Mouse (Mus musculus): ENCODE results near the gene Mgat4b.
A peak's percentile ranks its signal among the peaks of the same experiment; 100 is the strongest.

The Mgat4b gene

GRCm38 (mm10) chr11:50254010-50254580 is 43.4 kb downstream of the Mgat4b start:
- DNase-seq = no peak

- DNase-seq = no peak
Observed at GRCm38 (mm10) chr11:50256615-50257014, 45.9 kb downstream of the Mgat4b start.

GRCm38 (mm10) chr11:50258310-50258709 is 47.6 kb downstream of the Mgat4b start:
- no peak for DNase-seq

- DNase-seq = no peak
Observed at GRCm38 (mm10) chr11:50262020-50262419, 51.3 kb downstream of the Mgat4b start.

DNA sequence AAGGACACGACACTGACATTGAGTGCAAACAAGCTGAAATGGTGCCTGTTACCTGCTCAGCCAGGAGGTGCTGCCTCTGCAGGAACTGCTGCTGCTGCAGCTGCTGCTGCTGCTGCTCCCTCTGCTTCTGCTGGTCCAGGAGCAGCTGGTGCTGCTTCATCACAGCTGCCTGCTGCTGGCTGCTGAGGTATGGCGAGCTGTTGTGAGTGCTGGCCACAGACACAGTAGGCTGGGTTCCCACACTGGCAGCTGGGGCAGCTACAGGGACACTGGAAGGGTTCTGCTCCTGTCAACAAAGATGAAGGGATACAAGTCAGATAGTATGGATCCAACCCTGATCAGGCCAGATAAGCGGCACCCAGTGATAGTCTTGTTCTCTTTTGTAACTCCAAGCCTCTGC is 52.5 kb downstream of the Mgat4b start:
- DNase-seq = no peak

DNA sequence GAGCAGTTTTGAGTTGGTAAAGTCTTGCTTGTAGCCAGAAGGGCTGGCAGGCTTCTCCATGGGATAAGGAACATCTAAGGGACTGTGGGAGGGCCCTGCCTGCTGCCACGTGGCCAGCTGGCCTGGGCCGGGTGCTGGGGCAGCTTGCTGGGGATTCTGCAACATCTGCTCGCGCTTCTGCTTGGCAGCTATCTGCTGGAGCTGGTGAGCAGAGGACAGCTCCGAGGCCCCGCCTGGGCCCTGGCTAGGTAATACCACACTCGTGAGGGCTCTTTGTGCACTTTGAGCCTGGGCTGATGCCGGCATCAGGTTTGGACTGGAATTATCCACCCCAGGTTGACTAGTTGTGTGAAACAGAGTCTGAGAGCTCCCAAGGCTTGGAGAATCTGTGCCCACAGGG is 55.2 kb downstream of the Mgat4b start:
- no peak for DNase-seq

- no peak for DNase-seq
Observed at GRCm38 (mm10) chr11:50266997-50267396, 56.3 kb downstream of the Mgat4b start.

- peak; percentile 44 for DNase-seq
Observed at GRCm38 (mm10) chr11:50269163-50269562, 58.5 kb downstream of the Mgat4b start.

- no peak for DNase-seq
Observed at GRCm38 (mm10) chr11:50269885-50270284, 59.2 kb downstream of the Mgat4b start.

GRCm38 (mm10) chr11:50272819-50273218 is 62.1 kb downstream of the Mgat4b start:
- DNase-seq = no peak

DNA sequence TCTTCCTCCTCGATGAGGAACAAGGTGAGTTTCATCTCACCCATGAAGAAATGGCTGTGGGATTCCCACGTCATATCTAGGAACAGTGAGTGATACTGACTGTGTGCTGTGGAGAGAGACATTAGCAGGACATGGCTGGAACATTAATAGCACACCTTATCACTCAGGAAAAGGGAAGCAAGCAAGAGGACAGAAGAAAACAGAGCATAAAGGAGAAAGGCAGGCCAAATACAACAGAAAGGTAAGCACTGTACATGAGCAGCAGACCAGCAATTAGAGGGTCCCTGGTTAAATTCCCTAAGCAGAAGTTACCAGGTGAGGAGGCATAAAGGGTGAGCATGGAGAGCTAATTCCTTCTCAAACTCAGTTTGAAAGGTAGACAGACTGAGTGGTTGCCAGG is 64.4 kb downstream of the Mgat4b start:
- no peak for DNase-seq

DNA sequence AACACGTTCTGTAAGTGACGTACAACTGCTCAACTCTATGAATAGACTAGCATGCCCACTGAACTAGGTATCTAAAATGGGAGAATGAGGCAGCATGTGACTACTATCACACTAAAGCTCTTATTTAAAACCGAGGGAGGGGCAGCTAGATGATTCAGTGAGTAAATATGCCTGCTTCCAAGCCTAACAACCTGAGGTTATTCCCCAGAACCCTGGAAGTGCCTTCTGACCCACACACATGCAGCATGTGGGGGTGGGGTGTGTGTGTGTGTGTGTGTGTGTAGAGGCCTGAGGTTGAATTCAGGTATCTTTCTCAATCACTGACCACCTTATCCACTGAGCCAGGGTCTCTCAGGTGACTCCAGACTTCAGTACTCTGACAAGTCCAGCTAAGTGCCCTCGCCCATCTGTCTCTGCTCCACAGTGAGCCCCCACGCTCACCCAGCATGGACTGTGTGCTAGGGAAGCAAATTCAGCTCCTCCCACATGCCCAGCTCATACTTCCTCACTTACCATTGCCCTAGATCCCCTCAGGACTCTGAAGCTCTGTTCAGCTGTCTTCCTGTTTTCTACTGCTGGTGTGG is 65.0 kb downstream of the Mgat4b start:
- no peak for DNase-seq

DNA sequence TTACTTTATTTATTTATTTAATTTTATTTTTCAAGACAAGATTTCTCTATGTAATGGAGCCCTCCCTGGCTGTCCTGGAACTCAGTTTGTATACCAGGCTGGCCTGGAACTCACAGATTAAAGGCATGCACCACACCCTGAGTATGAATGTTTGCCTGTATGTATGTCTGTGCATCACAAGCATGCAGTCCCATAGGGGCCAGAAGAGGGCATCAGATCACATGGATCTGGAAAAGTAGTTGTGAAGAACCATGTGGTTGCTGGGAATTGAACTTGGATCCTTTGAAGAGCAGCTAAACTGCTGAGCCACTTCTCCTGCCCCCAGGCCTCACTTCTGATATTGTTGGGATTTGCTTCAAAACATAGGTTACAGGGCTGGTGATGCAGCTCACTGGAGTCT is 66.3 kb downstream of the Mgat4b start:
- DNase-seq = no peak

DNA sequence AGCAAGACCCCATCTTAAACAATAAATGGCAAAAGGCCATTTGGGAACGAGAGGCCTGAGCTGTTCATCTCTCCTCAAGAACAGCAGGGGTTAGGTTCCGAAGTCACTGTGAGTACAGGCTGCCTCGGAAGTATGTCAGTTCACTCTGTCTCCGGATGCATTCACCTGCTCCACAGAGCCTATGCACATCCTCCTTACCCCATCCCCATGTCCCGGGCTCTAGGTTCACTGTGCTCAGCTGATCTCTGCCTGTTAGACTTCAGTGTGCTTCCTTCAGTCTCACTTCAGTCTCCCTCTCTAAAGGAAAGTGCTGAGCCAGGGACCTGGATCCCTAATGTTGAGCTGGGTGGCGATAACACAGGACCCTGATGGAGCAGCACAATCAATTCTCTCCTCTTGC is 67.0 kb downstream of the Mgat4b start:
- no peak for DNase-seq

DNA sequence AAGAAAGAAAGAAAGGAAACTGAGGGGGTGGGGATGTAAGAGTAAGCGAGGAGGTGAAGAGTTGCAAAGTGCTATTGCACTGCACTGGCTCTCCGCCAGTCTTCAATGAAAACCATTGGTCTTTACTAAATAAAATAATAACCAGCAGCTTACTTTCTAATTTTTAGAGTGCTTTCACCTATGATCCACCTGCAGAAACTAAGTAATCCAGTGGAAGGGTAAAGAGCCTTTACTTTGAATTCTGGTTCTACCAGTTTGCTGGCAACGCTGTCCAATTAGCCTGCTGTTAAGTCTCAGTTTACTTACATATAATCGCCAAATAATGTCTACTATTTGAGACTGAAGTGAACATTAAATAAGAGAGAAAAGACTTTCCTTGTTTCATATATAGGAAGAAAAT is 68.3 kb downstream of the Mgat4b start:
- DNase-seq = no peak

- DNase-seq = peak; percentile 20
Observed at GRCm38 (mm10) chr11:50280053-50280452, 69.4 kb downstream of the Mgat4b start.
